Comparison of ENCODE assay signal across 8 mouse cellular contexts in genomic region chr13:19619216-19619927, GRCm38 (mm10). TPM values are rescaled to one million over a fixed set of nuclear protein-coding genes. Genes with fewer than 3 reads are reported as not detected.
A peak's percentile ranks its signal among the peaks of the same experiment; 100 is the strongest.
DNase-seq lines count a peak whose midpoint lies in the region; ATAC-seq lines count a peak whose summit lies in the region.

Gene Epdr1, minus strand, starts transcription at chr13:19619927.

- H3K27me3 ChIP-seq in embryonic facial prominence, embryonic 13.5 days: peaks cover 33% of the 10 kb centered on the region
- peaks cover 33% of the 10 kb centered on the region for H3K27me3 ChIP-seq in limb, embryonic 13.5 days
- H3K27me3 ChIP-seq in midbrain, embryonic 14.5 days (ENCODE audit: control insufficient read depth, insufficient read depth, low read length): no peaks in the 10 kb centered on the region

- WGBS in embryonic facial prominence, embryonic 13.5 days: under 1% methylated on average over 43 of the region's 46 CpGs
- WGBS in limb, embryonic 13.5 days: under 1% methylated on average over 46 of the region's 46 CpGs
- WGBS in midbrain, embryonic 14.5 days: under 1% methylated on average over 46 of the region's 46 CpGs

- peak within 1 kb of the TSS; percentile 87 for H3K4me2 ChIP-seq in embryonic facial prominence, embryonic 13.5 days
- peak within 1 kb of the TSS; percentile 99 for H3K4me2 ChIP-seq in limb, embryonic 13.5 days (replicated peaks)
- peak within 1 kb of the TSS; percentile 62 for H3K4me2 ChIP-seq in midbrain, embryonic 14.5 days (ENCODE audit: low read length)

- peak within 1 kb of the TSS; percentile 79 for H3K4me3 ChIP-seq in embryonic facial prominence, embryonic 13.5 days
- H3K4me3 ChIP-seq in limb, embryonic 13.5 days: peak within 1 kb of the TSS; percentile 72
- peak within 1 kb of the TSS; percentile 88 for H3K4me3 ChIP-seq in midbrain, embryonic 14.5 days (replicated peaks; ENCODE audit: low read depth, low read length)

- peaks cover 15% of the 10 kb centered on the region; the same call in 1 of the 2 replicates for H3K4me1 ChIP-seq in embryonic facial prominence, embryonic 13.5 days
- H3K4me1 ChIP-seq in limb, embryonic 13.5 days: peaks cover 11% of the 10 kb centered on the region
- H3K4me1 ChIP-seq in midbrain, embryonic 14.5 days (ENCODE audit: control insufficient read depth, insufficient read depth, low read length): peaks cover 11% of the 10 kb centered on the region; the same call in 1 of the 2 replicates

- H3K27ac ChIP-seq in embryonic facial prominence, embryonic 13.5 days: peak within 1 kb of the TSS; percentile 82
- H3K27ac ChIP-seq in limb, embryonic 13.5 days: no peak within 1 kb of the TSS; the same call in 1 of the 2 replicates
- peak within 1 kb of the TSS; percentile 91 for H3K27ac ChIP-seq in midbrain, embryonic 14.5 days (replicated peaks; ENCODE audit: low read depth, low read length)

- H3K9me3 ChIP-seq in embryonic facial prominence, embryonic 13.5 days: no peaks in the 10 kb centered on the region
- H3K9me3 ChIP-seq in limb, embryonic 13.5 days: no peaks in the 10 kb centered on the region
- no peaks in the 10 kb centered on the region for H3K9me3 ChIP-seq in midbrain, embryonic 14.5 days (ENCODE audit: control insufficient read depth, low read length)

- peak; percentile 59 for DNase-seq in spleen, adult 12 weeks (ENCODE audit: low spot score)
- DNase-seq in spleen, adult 18-20 months: no peak
- peak; percentile 46 to 63 for DNase-seq in heart, adult 18-20 months
- peak; percentile 34 for DNase-seq in kidney, adult 18-20 months
- peak; percentile 91 for DNase-seq in midbrain, embryonic 14.5 days
- DNase-seq in spleen, postnatal 36 days (ENCODE audit: low spot score in 2 of 2): peak; percentile 19 to 44

- H3K9ac ChIP-seq in embryonic facial prominence, embryonic 13.5 days: peak within 1 kb of the TSS; percentile 91
- peak within 1 kb of the TSS; percentile 85 for H3K9ac ChIP-seq in limb, embryonic 13.5 days
- H3K9ac ChIP-seq in midbrain, embryonic 14.5 days (replicated peaks; ENCODE audit: low read length): peak within 1 kb of the TSS; percentile 92

- peak; percentile 68; the same call in 1 of the 2 replicates for ATAC-seq in embryonic facial prominence, embryonic 13.5 days (ENCODE audit: insufficient number of reproducible peaks, insufficient read depth, low FRiP score, low TSS enrichment, low read depth)
- peak; percentile 74 for ATAC-seq in limb, embryonic 13.5 days (ENCODE audit: low FRiP score, low read depth)
- peak; percentile 87 for ATAC-seq in midbrain, embryonic 14.5 days (ENCODE audit: low FRiP score, low TSS enrichment)

- H3K36me3 ChIP-seq in embryonic facial prominence, embryonic 13.5 days: no peaks in the 10 kb centered on the region
- no peaks in the 10 kb centered on the region for H3K36me3 ChIP-seq in limb, embryonic 13.5 days
- no peaks in the 10 kb centered on the region for H3K36me3 ChIP-seq in midbrain, embryonic 14.5 days (ENCODE audit: control insufficient read depth, insufficient read depth, low read length)

RNA-seq across cellular contexts. Expression of gene Epdr1, which starts in this region (rescaled TPM):
- polyA plus RNA-seq in embryonic facial prominence, embryonic 13.5 days (2015; fragmentation: Nextera tagmentation; extraction: Ambion mirVana): 42.5 and 46.3 TPM in 2 replicates
- total RNA-seq in heart, adult 18-20 months (2021): 10 to 100 TPM; 19.8 to 29.0 TPM
- polyA plus RNA-seq in limb, embryonic 13.5 days (2015; fragmentation: Nextera tagmentation; extraction: Ambion mirVana): 13.6 and 13.7 TPM in 2 replicates
- 17.7 and 17.9 TPM in 2 replicates for polyA plus RNA-seq in midbrain, embryonic 14.5 days (2014; fragmentation: Nextera tagmentation; extraction: Ambion mirVana)

Comparison
In these comparisons a context has a peak if more than half of its experiments do, and no peak if none do; other contexts are left out.
1. DNase-seq: peak in spleen, adult 12 weeks (single experiment), heart, adult 18-20 months (2 of 2), kidney, adult 18-20 months (single experiment), midbrain, embryonic 14.5 days (single experiment) and spleen, postnatal 36 days (2 of 2); none in spleen, adult 18-20 months (0 of 2).
2. Peak in every context shown above with its lines, with median percentiles within 50 percentile points of each other: ATAC-seq, H3K4me2 ChIP-seq, H3K4me3 ChIP-seq and H3K9ac ChIP-seq.